Mouse (Mus musculus) granulocyte monocyte progenitor cell, adult 5-6 weeks (primary cell): Measurements from ENCODE around the gene Rras2. TPM values are rescaled to one million over a fixed set of nuclear protein-coding genes. Genes with fewer than 3 reads are reported as not detected.

Experiments
- ATAC-seq: replicated peaks from 2 replicates; pipeline ENCODE4 v1.8.0; 2016; ENCODE audit warnings: mild to moderate bottlenecking, moderate TSS enrichment, inconsistent platforms; ENCODE audit not compliant: poor library complexity, severe bottlenecking
- total RNA-seq, 2 experiments: library from RNA; stranded (forward) in 1 of 2; stranded (reverse) in 1 of 2; fragments of 200-712, 200-1000 nt in 1 of 2; fragments of >200 nt in 1 of 2; fragmentation: Nextera tagmentation in 1 of 2; gene quantifications; 2 replicates each; pipeline ENCODE4 v1.2.3; 2014 to 2017

The Rras2 gene
- total RNA-seq, 2 experiments from 2014 or later: 0.97 to 1.6 TPM

GRCm38 (mm10) chr7:114115961-114116360 lies 1.6 kb downstream of the Rras2 start:
- no peak for ATAC-seq

- no peak for ATAC-seq
Observed at GRCm38 (mm10) chr7:114114976-114115375, 2.6 kb downstream of the Rras2 start.

- ATAC-seq: no peak
Observed at GRCm38 (mm10) chr7:114114284-114114683, 3.3 kb downstream of the Rras2 start.

- no peak for ATAC-seq
Observed at GRCm38 (mm10) chr7:114110500-114110899, 7.1 kb downstream of the Rras2 start.

GRCm38 (mm10) chr7:114105886-114106285 lies 11.7 kb downstream of the Rras2 start:
- no peak for ATAC-seq

- peak; percentile 25; the same call in 1 of the 2 replicates for ATAC-seq
Observed at GRCm38 (mm10) chr7:114103629-114104347, 13.8 kb downstream of the Rras2 start.

- no peak for ATAC-seq
Observed at GRCm38 (mm10) chr7:114103152-114103551, 14.4 kb downstream of the Rras2 start.

- ATAC-seq: no peak
Observed at GRCm38 (mm10) chr7:114102609-114103008, 15.0 kb downstream of the Rras2 start.

- ATAC-seq: no peak
Observed at GRCm38 (mm10) chr7:114101412-114101811, 16.2 kb downstream of the Rras2 start.

GRCm38 (mm10) chr7:114093548-114094174 lies 23.9 kb downstream of the Rras2 start:
- no peak for ATAC-seq

GRCm38 (mm10) chr7:114090892-114091545 lies 26.6 kb downstream of the Rras2 start:
- ATAC-seq: no peak

GRCm38 (mm10) chr7:114090231-114090630 lies 27.4 kb downstream of the Rras2 start:
- ATAC-seq: no peak

- no peak for ATAC-seq
Observed at GRCm38 (mm10) chr7:114088918-114089317, 28.7 kb downstream of the Rras2 start.

GRCm38 (mm10) chr7:114087986-114088385 lies 29.6 kb downstream of the Rras2 start:
- ATAC-seq: no peak

GRCm38 (mm10) chr7:114087341-114087740 lies 30.2 kb downstream of the Rras2 start:
- no peak for ATAC-seq

GRCm38 (mm10) chr7:114086021-114086710 lies 31.4 kb downstream of the Rras2 start:
- ATAC-seq: no peak

GRCm38 (mm10) chr7:114083760-114084159 lies 33.8 kb downstream of the Rras2 start:
- ATAC-seq: no peak

- no peak for ATAC-seq
Observed at GRCm38 (mm10) chr7:114083088-114083487, 34.5 kb downstream of the Rras2 start.

- ATAC-seq: no peak
Observed at GRCm38 (mm10) chr7:114081633-114082420, 35.8 kb downstream of the Rras2 start.

- no peak for ATAC-seq
Observed at GRCm38 (mm10) chr7:114080250-114080649, 37.3 kb downstream of the Rras2 start.
